Mouse (Mus musculus) megakaryocyte-erythroid progenitor cell, adult 5-6 weeks (primary cell): ENCODE measurements around the gene Map2k5. TPM values are rescaled to one million over a fixed set of nuclear protein-coding genes. Genes with fewer than 3 reads are reported as not detected.

Source experiments
- ATAC-seq: replicated peaks from 2 replicates; pipeline ENCODE4 v1.8.0; 2016; ENCODE audit warnings: mild to moderate bottlenecking, inconsistent platforms; ENCODE audit not compliant: severe bottlenecking, poor library complexity, low FRiP score, low TSS enrichment
- total RNA-seq, 2 experiments: library from RNA; stranded (forward) in 1 of 2; stranded (reverse) in 1 of 2; fragments of 200-1000, 215-1000 nt in 1 of 2; fragments of >200 nt in 1 of 2; fragmentation: Nextera tagmentation in 1 of 2; gene quantifications; 2 replicates each; pipeline ENCODE4 v1.2.3; 2014 to 2017

The Map2k5 gene
- total RNA-seq, 2 experiments from 2014 or later = 11.3 to 26.5 TPM

- ATAC-seq = no peak
Measured at GRCm38 (mm10) chr9:63348146-63348545, 29.6 kb downstream of the Map2k5 start.

GRCm38 (mm10) chr9:63346029-63346428 lies 31.7 kb downstream of the Map2k5 start:
- peak; percentile 73 for ATAC-seq

GRCm38 (mm10) chr9:63341761-63342160 lies 35.9 kb downstream of the Map2k5 start:
- no peak for ATAC-seq

- ATAC-seq = no peak
Measured at GRCm38 (mm10) chr9:63339256-63339655, 38.4 kb downstream of the Map2k5 start.

- no peak for ATAC-seq
Measured at GRCm38 (mm10) chr9:63338716-63339115, 39.0 kb downstream of the Map2k5 start.

GRCm38 (mm10) chr9:63335816-63336215 lies 41.9 kb downstream of the Map2k5 start:
- ATAC-seq = no peak

- no peak for ATAC-seq
Measured at GRCm38 (mm10) chr9:63333074-63333473, 44.6 kb downstream of the Map2k5 start.

- ATAC-seq = no peak
Measured at GRCm38 (mm10) chr9:63331246-63331645, 46.5 kb downstream of the Map2k5 start.

GRCm38 (mm10) chr9:63328958-63329685 lies 48.6 kb downstream of the Map2k5 start:
- ATAC-seq = no peak

GRCm38 (mm10) chr9:63315231-63315630 lies 62.5 kb downstream of the Map2k5 start:
- ATAC-seq = no peak

- no peak for ATAC-seq
Measured at GRCm38 (mm10) chr9:63314126-63314525, 63.6 kb downstream of the Map2k5 start.

GRCm38 (mm10) chr9:63309956-63310355 lies 67.7 kb downstream of the Map2k5 start:
- no peak for ATAC-seq

- no peak for ATAC-seq
Measured at GRCm38 (mm10) chr9:63309008-63309407, 68.7 kb downstream of the Map2k5 start.

GRCm38 (mm10) chr9:63308441-63308840 lies 69.3 kb downstream of the Map2k5 start:
- no peak for ATAC-seq

GRCm38 (mm10) chr9:63302511-63302910 lies 75.2 kb downstream of the Map2k5 start:
- ATAC-seq = no peak

- ATAC-seq = no peak
Measured at GRCm38 (mm10) chr9:63298656-63299055, 79.0 kb downstream of the Map2k5 start.

- ATAC-seq = no peak
Measured at GRCm38 (mm10) chr9:63295551-63295958, 82.1 kb downstream of the Map2k5 start.

GRCm38 (mm10) chr9:63294846-63295245 lies 82.9 kb downstream of the Map2k5 start:
- no peak for ATAC-seq

- ATAC-seq = no peak
Measured at GRCm38 (mm10) chr9:63293781-63294480, 83.8 kb downstream of the Map2k5 start.

GRCm38 (mm10) chr9:63288676-63289075 lies 89.0 kb downstream of the Map2k5 start:
- ATAC-seq = no peak

- ATAC-seq = no peak
Measured at GRCm38 (mm10) chr9:63284392-63284791, 93.3 kb downstream of the Map2k5 start.
